Mouse (Mus musculus) embryonic fibroblast, embryonic 13.5 days (primary cell): ENCODE measurements around the gene Wdr5b.

ENCODE experiments used
- CTCF ChIP-seq: IDR thresholded peaks from 2 replicates; pipeline ENCODE4 v1.5.1; 2011; ENCODE audit warnings: mild to moderate bottlenecking, control low read depth, low read length, moderate library complexity, borderline replicate concordance; ENCODE audit not compliant: insufficient read depth
- POLR2A ChIP-seq: IDR thresholded peaks from 2 replicates; pipeline ENCODE4 v1.6.1; 2011; ENCODE audit warnings: low read depth, mild to moderate bottlenecking, control low read depth, low read length, moderate library complexity

- TF ChIP-seq POLR2A (no peak), CTCF (no peak)
These were observed 26.7 kb downstream of the Wdr5b start for GRCm38 (mm10) chr16:36067694-36068093.
